Comparison of ENCODE assay signal across 8 mouse cellular contexts in genomic region chr17:23790269-23791078, GRCm38 (mm10). TPM values are rescaled to one million over a fixed set of nuclear protein-coding genes. Genes with fewer than 3 reads are reported as not detected.
DNase-seq lines count a peak whose midpoint lies in the region; ATAC-seq lines count a peak whose summit lies in the region.

Srrm2 (plus strand) TSS chr17:23790532.

- intact Hi-C loops in gastrocnemius, postnatal 14 days (cut with DNase I; ENCODE audit: low total_unique reads), result no loop called here

- H3K4me2 ChIP-seq in hindbrain, embryonic 16.5 days (ENCODE audit: low read length), result peak within 1 kb of the TSS; percentile 90

- 1% methylated on average over 29 of the region's 29 CpGs for WGBS in hindbrain, embryonic 16.5 days

- peak; percentile 83 for DNase-seq in adrenal gland, adult 2 months
- DNase-seq in embryo, embryonic 11 days, result peak; percentile 86
- peak; percentile 70 for DNase-seq in gastrocnemius, postnatal 14 days
- peak; percentile 53 to 59 for DNase-seq in left cerebral cortex, adult 18-20 months (ENCODE audit: low spot score in 2 of 2)
- peak; percentile 40 for DNase-seq in lung, postnatal 25 days (ENCODE audit: low spot score)
- DNase-seq in ovary, postnatal 36 days (ENCODE audit: low spot score), result peak; percentile 72
- peak; percentile 58 for DNase-seq in yolk sac, embryonic 10.5 days (ENCODE audit: low spot score)

- no peaks in the 10 kb centered on the region for H3K9me3 ChIP-seq in hindbrain, embryonic 16.5 days (ENCODE audit: control insufficient read depth, low read length)

- H3K27me3 ChIP-seq in hindbrain, embryonic 16.5 days (replicated peaks; ENCODE audit: control insufficient read depth, insufficient read depth, low read length), result no peaks in the 10 kb centered on the region

- peaks cover 3% of the 10 kb centered on the region for H3K4me1 ChIP-seq in hindbrain, embryonic 16.5 days (ENCODE audit: control insufficient read depth, insufficient read depth, low read depth, low read length)

- peak within 1 kb of the TSS; percentile 55 for H3K4me3 ChIP-seq in hindbrain, embryonic 16.5 days (ENCODE audit: low read length)

- H3K27ac ChIP-seq in hindbrain, embryonic 16.5 days (ENCODE audit: low read depth, low read length), result peak within 1 kb of the TSS; percentile 95

- ATAC-seq in hindbrain, embryonic 16.5 days, result peak; percentile 15

- H3K9ac ChIP-seq in hindbrain, embryonic 16.5 days (ENCODE audit: low read depth, low read length), result peak within 1 kb of the TSS; percentile 88

- H3K36me3 ChIP-seq in hindbrain, embryonic 16.5 days (ENCODE audit: control insufficient read depth, insufficient read depth, low read length), result no peaks in the 10 kb centered on the region

RNA-seq across cellular contexts. Expression of gene Srrm2, which starts in this region (rescaled TPM):
- 100 to 1,000 TPM; 322 to 545 TPM for total RNA-seq in adrenal gland, adult 2 months (2021)
- polyA plus RNA-seq in adrenal gland, adult 2 months (2012; rRNA removed), result 1,031 and 1,277 TPM in 2 replicates
- total RNA-seq in gastrocnemius, postnatal 14 days (2021), result 100 to 1,000 TPM; 148 to 169 TPM
- polyA plus RNA-seq in hindbrain, embryonic 16.5 days (2015; fragmentation: Nextera tagmentation; extraction: Ambion mirVana), result 410 and 420 TPM in 2 replicates
- 100 to 1,000 TPM; 548 to 585 TPM for total RNA-seq in left cerebral cortex, adult 18-20 months (2021)

Comparison
In these comparisons a context has a peak if more than half of its experiments do, and no peak if none do; other contexts are left out.
1. Peak in every context shown above with its lines: DNase-seq, ATAC-seq, H3K4me3 ChIP-seq and H3K27ac ChIP-seq.